Mouse (Mus musculus) E14TG2a.4 (cell line): ENCODE data around the gene Aadac.

ENCODE experiments used
- H3K27me3 ChIP-seq: 2 replicates; pipeline ENCODE4 v1.6.1; 2014; ENCODE audit warnings: low read length, control low read depth; ENCODE audit not compliant: insufficient read depth
- H3K36me3 ChIP-seq: 2 replicates; pipeline ENCODE4 v1.6.1; 2014; ENCODE audit warnings: low read length, control low read depth; ENCODE audit not compliant: insufficient read depth
- H3K4me1 ChIP-seq: replicated peaks from 2 replicates; pipeline ENCODE4 v1.6.1; 2014; ENCODE audit warnings: low read depth, low read length, control low read depth
- H3K4me3 ChIP-seq: replicated peaks from 2 replicates; pipeline ENCODE4 v1.5.1; 2014; ENCODE audit warnings: mild to moderate bottlenecking, low read length
- H3K9me3 ChIP-seq: 2 replicates; pipeline ENCODE4 v1.6.1; 2014; ENCODE audit warnings: low read length, control low read depth
- CTCF ChIP-seq: conservative IDR thresholded peaks from 2 replicates; pipeline ENCODE4 v1.5.1; 2014; ENCODE audit warnings: low read length
- NANOG ChIP-seq: IDR thresholded peaks from 2 replicates; pipeline ENCODE4 v1.6.1; 2014; ENCODE audit warnings: borderline replicate concordance, low read length, mixed read lengths
- POU5F1 ChIP-seq: IDR thresholded peaks from 2 replicates; pipeline ENCODE4 v1.6.1; 2014; ENCODE audit warnings: low read length, borderline replicate concordance

Gene Aadac

GRCm38 (mm10) chr3:60057070-60057808, 31.7 kb downstream of the Aadac start:
- no peaks in the 10 kb centered on the region for H3K27me3 ChIP-seq
- H3K4me3 ChIP-seq, result no peak overlapping the region
- no peaks in the 10 kb centered on the region for H3K36me3 ChIP-seq
- no peak for TF ChIP-seq POU5F1
- no peak for TF ChIP-seq NANOG
- no peak for TF ChIP-seq CTCF
- H3K4me1 ChIP-seq, result no peaks in the 10 kb centered on the region
- no peaks in the 10 kb centered on the region for H3K9me3 ChIP-seq

- TF ChIP-seq CTCF (no peak), POU5F1 (no peak), NANOG (no peak)
- no peaks in the 10 kb centered on the region for H3K4me1 ChIP-seq
- H3K9me3 ChIP-seq, result no peaks in the 10 kb centered on the region
- no peak overlapping the region for H3K4me3 ChIP-seq
- H3K36me3 ChIP-seq, result no peaks in the 10 kb centered on the region
- H3K27me3 ChIP-seq, result no peaks in the 10 kb centered on the region
These were observed 32.2 kb downstream of the Aadac start for GRCm38 (mm10) chr3:60057809-60058082.

- Histone ChIP-seq H3K9me3 (no peaks in the 10 kb centered on the region), H3K4me1 (no peaks in the 10 kb centered on the region), H3K27me3 (no peaks in the 10 kb centered on the region), H3K36me3 (no peaks in the 10 kb centered on the region), H3K4me3 (no peak overlapping the region)
- TF ChIP-seq NANOG (no peak), POU5F1 (no peak), CTCF (no peak)
These were observed 53.4 kb downstream of the Aadac start for GRCm38 (mm10) chr3:60078883-60079415.

GRCm38 (mm10) chr3:60080572-60080971, 55.1 kb downstream of the Aadac start:
- Histone ChIP-seq H3K4me3 (no peak overlapping the region), H3K9me3 (no peaks in the 10 kb centered on the region), H3K27me3 (no peaks in the 10 kb centered on the region), H3K36me3 (no peaks in the 10 kb centered on the region), H3K4me1 (no peaks in the 10 kb centered on the region)
- no peak for TF ChIP-seq CTCF
- no peak for TF ChIP-seq POU5F1

DNA sequence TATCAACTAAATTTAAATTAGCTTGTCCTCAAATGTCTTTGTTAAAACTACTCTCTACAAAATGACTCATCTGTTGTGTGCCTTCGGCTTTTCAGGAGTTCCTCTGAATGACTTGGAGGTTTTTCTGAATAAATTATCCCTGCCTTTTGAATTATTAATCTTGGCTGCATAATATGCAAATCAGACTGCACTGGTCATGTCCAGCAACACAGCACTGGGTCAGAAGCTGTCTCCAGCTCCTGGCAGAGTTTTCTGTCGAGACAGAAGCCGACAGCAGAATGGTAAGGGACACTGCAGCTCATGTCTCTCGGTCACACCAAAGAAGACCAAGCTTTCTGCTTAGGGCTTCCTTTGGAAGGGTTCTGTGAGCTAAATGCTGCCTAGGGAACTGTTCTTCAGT, 56.1 kb downstream of the Aadac start, which contains the start of gene Sucnr1:
Gene Sucnr1, plus strand, starts transcription at position 222 of the 400 bp plus-strand sequence.
- TF ChIP-seq POU5F1 (no peak), NANOG (no peak)
- Histone ChIP-seq H3K4me3 (no peak within 1 kb of the TSS), H3K36me3 (no peaks in the 10 kb centered on the region), H3K9me3 (no peaks in the 10 kb centered on the region), H3K27me3 (no peaks in the 10 kb centered on the region), H3K4me1 (no peaks in the 10 kb centered on the region)

DNA sequence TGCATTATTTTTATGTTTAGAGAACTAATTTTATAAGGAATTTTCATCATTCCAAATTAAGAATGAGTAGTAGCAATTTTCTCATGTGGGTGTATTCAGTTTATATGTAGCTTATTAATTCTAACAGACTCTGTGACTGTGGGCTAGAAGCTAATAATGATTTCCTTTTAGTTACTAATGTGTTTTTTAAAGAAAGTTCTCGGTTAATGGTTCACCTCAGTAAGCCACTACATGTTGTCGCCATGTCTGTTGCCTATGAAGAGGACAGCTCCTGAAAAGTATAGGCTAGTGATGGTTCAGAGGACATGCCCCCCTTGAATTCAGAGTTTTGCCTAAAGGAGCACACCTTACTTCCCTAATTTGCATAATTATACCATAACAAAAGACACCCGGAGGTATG, 57.2 kb downstream of the Aadac start:
- Histone ChIP-seq H3K4me1 (no peaks in the 10 kb centered on the region), H3K4me3 (no peak overlapping the region), H3K9me3 (no peaks in the 10 kb centered on the region), H3K36me3 (no peaks in the 10 kb centered on the region), H3K27me3 (no peaks in the 10 kb centered on the region)
- no peak for TF ChIP-seq NANOG
- no peak for TF ChIP-seq POU5F1
- TF ChIP-seq CTCF, result no peak

GRCm38 (mm10) chr3:60085729-60086128, 60.2 kb downstream of the Aadac start:
- H3K4me3 ChIP-seq, result no peak overlapping the region
- H3K27me3 ChIP-seq, result no peaks in the 10 kb centered on the region
- no peaks in the 10 kb centered on the region for H3K36me3 ChIP-seq
- H3K9me3 ChIP-seq, result no peaks in the 10 kb centered on the region
- TF ChIP-seq NANOG (no peak), POU5F1 (no peak), CTCF (no peak)
- H3K4me1 ChIP-seq, result no peaks in the 10 kb centered on the region
